Mouse (Mus musculus) MN1 (cell line): ENCODE measurements around the gene Grk1.
A peak's percentile ranks its signal among the peaks of the same experiment; 100 is the strongest.

Experiments used
- DNase-seq: peaks from one replicate; pipeline ENCODE4 v3.0.0-alpha.2; 2016; ENCODE audit warnings: low spot score

Gene Grk1

DNA sequence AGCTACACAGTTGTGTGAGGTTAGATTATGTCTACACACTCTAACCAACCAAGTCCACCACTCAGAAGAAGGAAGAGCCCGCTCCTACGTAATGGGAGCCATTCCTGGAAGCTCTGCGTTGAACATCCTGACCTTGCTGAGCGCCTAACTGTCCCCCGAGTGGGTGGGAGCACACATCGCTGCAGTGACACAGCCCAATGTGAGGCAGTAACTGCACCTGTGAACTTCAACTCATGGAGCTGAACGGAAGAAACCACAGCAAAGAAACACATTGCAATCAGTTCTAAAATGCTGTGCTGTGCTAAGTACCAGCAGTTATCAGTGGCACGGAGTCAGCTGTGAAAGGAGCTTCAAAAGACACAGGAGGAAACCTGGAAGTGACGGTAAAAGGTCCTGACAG, 23.3 kb downstream of the Grk1 start:
- no peak for DNase-seq

DNA sequence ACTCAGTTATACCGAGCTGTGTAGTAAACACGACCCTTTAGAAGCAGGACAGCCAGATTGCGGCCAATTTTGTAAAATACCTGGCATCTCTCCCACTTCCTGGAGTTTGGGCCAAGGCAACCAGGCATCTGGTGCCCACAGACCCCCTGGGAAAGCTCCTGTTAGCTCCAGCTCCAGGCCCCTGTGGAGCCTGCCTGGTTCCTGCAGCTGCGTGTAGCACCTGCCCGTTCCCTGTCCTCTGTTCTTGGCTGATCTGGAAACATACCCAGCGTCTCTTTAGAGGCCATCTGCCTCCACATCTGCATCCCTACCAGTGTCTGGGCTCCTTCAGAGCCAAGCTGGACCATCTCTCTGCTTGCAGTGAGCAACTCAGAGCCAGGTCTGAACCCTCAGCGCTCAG, 25.5 kb downstream of the Grk1 start:
- peak; percentile 96 for DNase-seq

DNA sequence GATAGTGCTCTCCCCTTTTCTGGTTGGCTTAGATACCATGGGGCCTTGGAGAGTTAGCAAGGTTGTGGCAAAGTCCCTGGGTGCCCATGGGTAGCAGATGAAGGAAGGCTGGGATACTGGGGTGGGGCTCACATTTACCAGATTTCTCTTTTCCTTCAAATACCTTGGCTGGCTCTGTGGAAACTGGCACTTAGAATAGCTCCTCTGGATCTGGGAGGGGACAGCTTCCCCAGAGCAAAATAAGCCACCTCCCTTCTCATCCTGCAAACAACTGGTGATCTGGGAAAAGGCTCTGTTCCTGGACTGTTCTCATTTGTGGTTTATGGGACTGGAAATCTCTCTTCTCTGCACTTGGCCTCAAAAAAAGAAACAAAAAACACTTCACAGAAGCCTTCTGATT, 26.0 kb downstream of the Grk1 start:
- peak; percentile 42 for DNase-seq

DNA sequence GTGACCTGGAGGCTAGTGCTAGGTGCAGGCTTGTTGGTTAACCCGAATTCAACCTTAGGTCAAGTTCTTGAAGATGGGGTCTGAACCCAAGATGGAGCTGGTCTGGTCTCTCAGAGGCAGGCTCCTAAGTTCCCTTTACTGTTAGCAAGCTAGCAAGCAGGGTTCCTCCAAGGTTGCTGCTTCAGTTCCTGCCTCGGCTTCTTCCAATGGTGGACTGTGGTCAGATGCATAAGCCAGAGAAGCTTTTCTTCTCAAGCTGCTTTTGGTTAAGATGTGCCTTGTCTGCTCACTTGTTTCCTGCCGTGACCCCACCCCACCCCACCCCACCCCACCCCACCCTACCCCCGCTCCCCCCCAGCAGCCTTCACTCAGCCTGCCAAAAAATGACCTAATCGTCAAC, 28.2 kb downstream of the Grk1 start:
- DNase-seq: no peak

DNA sequence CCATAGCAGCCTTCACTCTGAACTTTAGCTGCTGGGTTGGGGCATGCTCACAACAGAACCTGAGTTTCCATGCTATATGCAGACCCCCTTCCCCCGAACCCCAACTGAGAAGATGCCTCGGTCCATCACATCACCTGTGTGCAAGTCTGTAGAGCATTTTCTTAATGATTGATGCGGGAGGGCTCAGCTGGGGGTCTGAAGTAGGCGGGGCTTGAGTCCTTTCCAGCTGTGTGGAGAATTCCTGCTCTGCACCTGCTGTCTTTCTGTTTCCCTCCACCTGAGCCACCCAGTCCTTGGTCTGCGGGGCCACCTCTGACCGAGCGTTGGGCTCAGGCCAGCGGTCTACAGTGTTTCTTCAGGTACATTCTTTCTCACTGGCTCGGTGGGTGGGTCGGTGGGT, 30.0 kb downstream of the Grk1 start, which contains the start of gene Tmem255b:
Tmem255b (plus strand) TSS at position 301 of the 400 bp plus-strand sequence.
- DNase-seq: no peak

GRCm38 (mm10) chr8:13436052-13436451, 31.2 kb downstream of the Grk1 start:
- DNase-seq: no peak

GRCm38 (mm10) chr8:13437531-13437930, 32.6 kb downstream of the Grk1 start:
- DNase-seq: no peak

DNA sequence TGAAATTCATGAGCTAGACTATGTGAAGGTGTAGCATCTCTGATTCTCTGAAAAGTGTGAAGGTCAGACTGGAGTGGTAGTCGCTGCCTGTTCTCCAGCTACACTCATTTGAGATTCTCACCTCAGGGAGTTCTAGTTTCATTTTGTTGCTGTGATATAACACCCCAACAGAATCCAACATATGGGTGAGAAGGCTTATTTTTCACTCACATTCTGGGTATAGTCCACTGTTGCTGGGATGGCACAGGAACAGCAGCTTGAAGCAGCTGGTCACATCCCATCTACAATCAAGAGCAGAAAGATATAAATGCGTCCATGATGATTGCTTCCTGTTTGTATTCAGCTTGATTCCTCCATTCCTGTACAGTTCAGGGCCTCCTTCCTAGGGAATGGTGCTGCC, 37.3 kb downstream of the Grk1 start:
- DNase-seq: no peak

- DNase-seq: no peak
Measured at GRCm38 (mm10) chr8:13446456-13446855, 41.6 kb downstream of the Grk1 start.

DNA sequence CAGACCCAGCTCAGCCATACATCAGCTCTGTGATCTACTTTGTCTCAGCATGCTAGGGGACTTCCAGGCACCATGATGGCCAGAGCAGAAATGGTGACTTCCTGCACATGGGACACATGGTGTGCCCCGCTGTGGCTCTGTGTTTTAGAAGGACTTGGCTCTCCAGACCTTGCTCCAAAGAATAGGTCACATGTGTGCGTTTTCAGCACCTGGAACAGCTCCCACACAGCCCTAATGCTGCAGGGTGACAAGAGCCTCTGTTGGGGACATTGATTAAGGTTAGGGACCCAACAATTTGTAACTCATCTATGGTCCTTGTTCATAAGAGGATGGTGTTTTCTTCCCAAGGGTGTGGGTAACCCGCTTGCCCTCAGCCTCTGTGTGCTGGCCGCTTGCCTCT, 43.3 kb downstream of the Grk1 start:
- no peak for DNase-seq

GRCm38 (mm10) chr8:13451747-13452277, 46.9 kb downstream of the Grk1 start:
- no peak for DNase-seq

- DNase-seq: peak; percentile 43
Measured at GRCm38 (mm10) chr8:13454341-13455113, 49.6 kb downstream of the Grk1 start.

- DNase-seq: peak; percentile 70
Measured at GRCm38 (mm10) chr8:13455295-13455694, 50.4 kb downstream of the Grk1 start.

DNA sequence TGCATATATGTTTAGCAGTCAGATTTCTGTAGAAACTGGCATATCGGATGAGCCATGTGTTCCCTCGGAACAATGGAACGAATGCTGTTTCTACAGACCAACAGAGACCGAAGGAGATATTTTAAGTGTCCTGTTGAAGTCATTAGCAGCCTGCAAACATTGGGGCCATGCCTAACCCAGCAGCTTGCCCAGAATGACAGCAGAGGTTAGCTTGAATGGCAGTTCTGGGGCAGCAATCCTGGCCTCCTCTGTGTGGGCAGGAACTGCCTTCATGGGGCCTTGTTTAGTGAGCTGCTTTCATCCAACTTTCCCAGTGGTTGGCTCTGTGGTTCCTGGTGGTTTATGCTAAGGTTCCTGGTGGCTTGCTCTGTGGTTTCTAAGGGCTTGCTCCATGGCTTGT, 54.5 kb downstream of the Grk1 start:
- no peak for DNase-seq

- no peak for DNase-seq
Measured at GRCm38 (mm10) chr8:13461085-13461765, 56.3 kb downstream of the Grk1 start.

DNA sequence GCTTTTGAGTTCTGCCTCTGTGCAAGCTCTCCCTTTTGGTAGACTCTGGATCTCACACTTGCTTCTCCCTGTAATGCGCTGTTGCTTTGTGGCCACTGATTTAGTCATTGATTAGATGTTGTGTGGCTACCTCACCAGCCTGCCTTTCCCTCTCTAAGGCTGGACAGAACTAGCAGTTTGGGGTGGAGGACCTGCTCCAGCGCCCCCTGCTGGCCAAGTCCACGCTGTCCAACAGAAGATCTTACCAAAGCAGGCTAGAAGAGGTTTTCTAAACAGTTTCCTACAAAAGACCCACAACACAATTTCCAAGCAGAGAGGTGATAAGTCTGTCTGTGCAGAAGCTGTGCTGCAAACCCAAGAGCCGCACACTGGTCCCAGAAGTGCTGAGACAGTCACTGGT, 57.0 kb downstream of the Grk1 start:
- DNase-seq: peak; percentile 70

GRCm38 (mm10) chr8:13462392-13462791, 57.5 kb downstream of the Grk1 start:
- DNase-seq: no peak

- no peak for DNase-seq
Measured at GRCm38 (mm10) chr8:13465324-13465723, 60.4 kb downstream of the Grk1 start.

DNA sequence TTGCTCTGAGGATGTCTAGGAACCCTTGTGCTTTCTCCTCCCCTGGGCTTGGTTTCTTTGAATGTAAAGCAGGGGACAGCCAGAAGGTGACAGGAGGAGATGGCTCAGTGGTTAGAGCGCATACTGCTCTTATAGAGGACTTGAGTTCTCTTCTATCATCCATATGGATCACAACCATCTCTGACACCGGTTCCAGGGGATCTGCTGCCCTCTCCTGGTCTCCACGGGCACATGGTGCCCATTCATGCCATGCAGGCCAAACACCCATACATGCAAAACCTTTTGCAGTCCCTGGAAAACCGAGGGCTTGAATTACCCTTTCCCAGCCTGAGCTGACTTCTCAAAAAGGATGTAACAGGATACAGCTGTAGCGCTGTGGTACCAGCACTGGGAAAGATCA, 62.1 kb downstream of the Grk1 start:
- DNase-seq: peak; percentile 69

DNA sequence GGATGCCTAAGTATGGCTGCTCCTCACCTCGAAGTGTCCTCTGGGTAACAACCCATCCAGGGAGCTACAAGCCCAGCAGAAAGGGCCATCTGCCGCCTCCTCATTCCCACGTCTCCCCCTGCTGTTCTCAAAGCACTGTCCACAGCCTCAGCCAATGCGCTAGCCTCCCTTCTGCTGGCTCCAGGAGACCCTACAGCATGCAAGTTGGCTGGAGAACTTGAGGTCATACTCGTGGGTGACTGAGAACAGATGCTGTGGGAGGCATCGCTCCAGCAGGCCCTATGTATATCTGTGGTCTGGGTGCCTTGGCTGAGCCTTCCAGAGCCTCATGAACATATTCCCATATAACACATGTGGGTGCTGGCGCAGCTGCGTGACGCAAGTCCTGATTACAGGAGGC, 63.9 kb downstream of the Grk1 start:
- no peak for DNase-seq

- DNase-seq: no peak
Measured at GRCm38 (mm10) chr8:13471484-13471883, 66.6 kb downstream of the Grk1 start.
